Mouse (Mus musculus): ENCODE results near the gene Gna14. TPM values are rescaled to one million over a fixed set of nuclear protein-coding genes. Genes with fewer than 3 reads are reported as not detected.

Gene Gna14
- total and polyA plus RNA-seq, 3 experiments, result not detected

GRCm38 (mm10) chr19:16462461-16462860 is 26.9 kb downstream of the Gna14 start:
- no peaks in the 10 kb centered on the region for H3K27me3 ChIP-seq (ENCODE audit: control insufficient read depth in 1 of 2, insufficient read depth in 2 of 2, low read length in 2 of 2)
- TF ChIP-seq CHD2 (IDR thresholded peaks at IDR 0.05; ENCODE audit: low read length) (no peak), MEF2A (IDR thresholded peaks at IDR 0.05; ENCODE audit: extremely low read depth, insufficient replicate concordance, low read depth, low read length, poor library complexity, severe bottlenecking) (no peak), MAX (IDR thresholded peaks at IDR 0.05; ENCODE audit: low read length) (no peak), CHD1 (IDR thresholded peaks at IDR 0.05; ENCODE audit: low read depth, low read length) (no peak), KAT2A (conservative IDR thresholded peaks at IDR 0.05; ENCODE audit: low read depth, low read length) (no peak)
- H3K36me3 ChIP-seq (ENCODE audit: control insufficient read depth in 1 of 2, insufficient read depth in 2 of 2, low read length in 2 of 2), result peaks cover 0 to 12% of the 10 kb centered on the region in 2 experiments; a peak in 2 of 4 replicates
- H3K4me3 ChIP-seq (ENCODE audit: control insufficient read depth in 1 of 2, insufficient read depth in 1 of 2, low read depth in 2 of 2, low read length in 2 of 2), result no peak overlapping the region
- H3K9me3 ChIP-seq (replicated peaks; ENCODE audit: insufficient read depth, low read length), result no peaks in the 10 kb centered on the region
- no peak overlapping the region for H3K9ac ChIP-seq (ENCODE audit: control insufficient read depth, low read depth, low read length, poor library complexity, severe bottlenecking)
- DNase-seq (ENCODE audit: low read depth, low spot score), result no peak
- H3K27ac ChIP-seq (ENCODE audit: control insufficient read depth, low read depth, low read length), result no peak overlapping the region
- peaks cover 0 to 19% of the 10 kb centered on the region in 2 experiments; a peak in 3 of 4 replicates for H3K4me1 ChIP-seq (ENCODE audit: control insufficient read depth in 1 of 2, insufficient read depth in 2 of 2, low read length in 2 of 2)
- H3K79me2 ChIP-seq (ENCODE audit: control insufficient read depth, insufficient read depth, low read length, poor library complexity), result no peaks in the 10 kb centered on the region

GRCm38 (mm10) chr19:16464730-16465129 is 29.2 kb downstream of the Gna14 start:
- peaks cover 0 to 2% of the 10 kb centered on the region in 2 experiments; a peak in 2 of 4 replicates for H3K36me3 ChIP-seq (ENCODE audit: control insufficient read depth in 1 of 2, insufficient read depth in 2 of 2, low read length in 2 of 2)
- H3K4me1 ChIP-seq (ENCODE audit: control insufficient read depth in 1 of 2, insufficient read depth in 2 of 2, low read length in 2 of 2), result peaks cover 0 to 9% of the 10 kb centered on the region in 2 experiments; a peak in 2 of 4 replicates
- no peak for TF ChIP-seq MXI1 (IDR thresholded peaks at IDR 0.05; ENCODE audit: low read depth, low read length)
- no peak for TF ChIP-seq TAL1 (IDR thresholded peaks at IDR 0.05; ENCODE audit: low read length)
- TF ChIP-seq TBP (IDR thresholded peaks at IDR 0.05; ENCODE audit: low read depth, low read length), result no peak
- no peak for TF ChIP-seq JUND (IDR thresholded peaks at IDR 0.05; ENCODE audit: low read depth, low read length)
- no peak for TF ChIP-seq EP300 (IDR thresholded peaks at IDR 0.05; ENCODE audit: low read depth in 1 of 2, low read length in 2 of 2)
- TF ChIP-seq SIN3A (IDR thresholded peaks at IDR 0.05; ENCODE audit: low read length), result no peak
- TF ChIP-seq NRF1 (IDR thresholded peaks at IDR 0.05; ENCODE audit: insufficient read depth, low read depth, low read length, poor library complexity, severe bottlenecking), result no peak
- TF ChIP-seq BHLHE40 (IDR thresholded peaks at IDR 0.05; ENCODE audit: borderline replicate concordance, low read depth, low read length), result no peak
- no peak for TF ChIP-seq MAZ (IDR thresholded peaks at IDR 0.05; ENCODE audit: low read depth, low read length)
- no peak for TF ChIP-seq TCF12 (IDR thresholded peaks at IDR 0.05; ENCODE audit: low read depth, low read length)
- TF ChIP-seq ZKSCAN1 (IDR thresholded peaks at IDR 0.05; ENCODE audit: low read depth, low read length), result no peak
- no peak for TF ChIP-seq SMC3 (IDR thresholded peaks at IDR 0.05; ENCODE audit: low read depth, low read length)
- TF ChIP-seq MYB (IDR thresholded peaks at IDR 0.05; ENCODE audit: low read depth, low read length), result no peak
- no peak for TF ChIP-seq MEF2A (IDR thresholded peaks at IDR 0.05; ENCODE audit: extremely low read depth, insufficient replicate concordance, low read depth, low read length, poor library complexity, severe bottlenecking)
- no peak for TF ChIP-seq POLR2A (IDR thresholded peaks at IDR 0.05; ENCODE audit: control insufficient read depth in 1 of 2, insufficient read depth in 1 of 2, low read depth in 1 of 2, low read length in 2 of 2, poor library complexity in 1 of 2)
- no peak for TF ChIP-seq USF2 (IDR thresholded peaks at IDR 0.05; ENCODE audit: borderline replicate concordance in 1 of 2, insufficient read depth in 1 of 2, low read depth in 1 of 2, low read length in 2 of 2)
- H3K9me3 ChIP-seq (replicated peaks; ENCODE audit: insufficient read depth, low read length), result no peaks in the 10 kb centered on the region
- no peak overlapping the region for H3K27ac ChIP-seq (ENCODE audit: control insufficient read depth, low read depth, low read length)
- H3K27me3 ChIP-seq (ENCODE audit: control insufficient read depth in 1 of 2, insufficient read depth in 2 of 2, low read length in 2 of 2), result no peaks in the 10 kb centered on the region
- no peak overlapping the region for H3K4me3 ChIP-seq (ENCODE audit: control insufficient read depth in 1 of 2, insufficient read depth in 1 of 2, low read depth in 2 of 2, low read length in 2 of 2)
- H3K9ac ChIP-seq (ENCODE audit: control insufficient read depth, low read depth, low read length, poor library complexity, severe bottlenecking), result no peak overlapping the region
- DNase-seq (ENCODE audit: low read depth, low spot score), result no peak
- no peaks in the 10 kb centered on the region for H3K79me2 ChIP-seq (ENCODE audit: control insufficient read depth, insufficient read depth, low read length, poor library complexity)
